Mouse (Mus musculus) CH12.LX (cell line): ENCODE data around the gene Spred2.

Experiments
- EP300 ChIP-seq: IDR thresholded peaks from 2 replicates; pipeline ENCODE4 v1.6.1; 2011; ENCODE audit warnings: low read length, improper control_type of control experiment
- MAFK ChIP-seq: IDR thresholded peaks from 2 replicates; pipeline ENCODE4 v1.6.1; 2011; ENCODE audit warnings: low read length, improper control_type of control experiment; ENCODE audit not compliant: insufficient replicate concordance
- POLR2A ChIP-seq: IDR thresholded peaks from 2 replicates; pipeline ENCODE4 v1.6.1; 2011; ENCODE audit warnings: low read depth, mild to moderate bottlenecking, improper control_type of control experiment, low read length
- USF1 ChIP-seq: IDR thresholded peaks from 2 replicates; pipeline ENCODE4 v1.6.1; 2014; ENCODE audit warnings: low read depth, mild to moderate bottlenecking, inconsistent platforms, low read length, improper control_type of control experiment

GRCm38 (mm10) chr11:19969584-19969983 is 45.4 kb downstream of the Spred2 start:
- TF ChIP-seq POLR2A (no peak), MAFK (no peak), EP300 (no peak), USF1 (no peak)
